Mouse (Mus musculus) E14TG2a.4 (cell line): ENCODE measurements at regions not wholly inside any gene's neighbourhood (a gene's known extent, or its start where the extent isn't known, plus 50 kb on each side); places are given as distances from the start of the nearest gene placed in this dataset.
A peak's percentile ranks its signal among the peaks of the same experiment; 100 is the strongest.

Source experiments
- H3K27me3 ChIP-seq: 2 replicates; pipeline ENCODE4 v1.6.1; 2014; ENCODE audit warnings: low read length, control low read depth; ENCODE audit not compliant: insufficient read depth
- H3K36me3 ChIP-seq: 2 replicates; pipeline ENCODE4 v1.6.1; 2014; ENCODE audit warnings: low read length, control low read depth; ENCODE audit not compliant: insufficient read depth
- H3K4me1 ChIP-seq: replicated peaks from 2 replicates; pipeline ENCODE4 v1.6.1; 2014; ENCODE audit warnings: low read depth, low read length, control low read depth
- H3K4me3 ChIP-seq: replicated peaks from 2 replicates; pipeline ENCODE4 v1.5.1; 2014; ENCODE audit warnings: mild to moderate bottlenecking, low read length
- H3K9me3 ChIP-seq: 2 replicates; pipeline ENCODE4 v1.6.1; 2014; ENCODE audit warnings: low read length, control low read depth
- CTCF ChIP-seq: conservative IDR thresholded peaks from 2 replicates; pipeline ENCODE4 v1.5.1; 2014; ENCODE audit warnings: low read length
- NANOG ChIP-seq: IDR thresholded peaks from 2 replicates; pipeline ENCODE4 v1.6.1; 2014; ENCODE audit warnings: borderline replicate concordance, low read length, mixed read lengths
- POU5F1 ChIP-seq: IDR thresholded peaks from 2 replicates; pipeline ENCODE4 v1.6.1; 2014; ENCODE audit warnings: low read length, borderline replicate concordance

DNA sequence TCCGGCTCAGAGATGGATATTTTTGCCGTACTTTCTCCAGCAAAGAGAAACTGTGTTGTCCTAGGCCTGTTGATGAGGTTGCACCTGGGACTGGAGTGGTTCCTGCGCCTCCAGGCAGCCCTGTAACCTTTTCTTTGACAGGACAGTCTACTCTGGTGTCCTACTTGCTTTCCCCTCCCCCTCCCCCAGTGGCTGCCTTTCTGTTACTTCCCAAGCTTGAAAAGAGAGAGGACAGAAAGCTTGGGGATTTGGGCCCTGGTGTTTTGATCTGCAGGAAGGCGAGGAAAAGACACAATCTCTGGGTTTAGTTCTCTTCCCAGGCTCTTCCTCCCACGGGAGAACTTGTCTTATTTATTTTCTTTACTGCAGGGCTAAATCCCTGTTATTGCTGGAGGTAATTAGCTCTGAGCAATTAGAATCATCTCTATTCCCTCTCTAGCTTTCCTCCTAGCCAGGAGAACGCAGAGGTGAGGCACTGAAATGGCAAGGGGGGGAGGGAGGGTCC lies 333.2 kb upstream of the Auts2 start:
- Histone ChIP-seq H3K9me3 (0 out of 2 replicates have a peak, but pooled peaks cover 8% of the 10 kb centered on the region), H3K4me3 (no peak overlapping the region), H3K27me3 (no peaks in the 10 kb centered on the region), H3K4me1 (peaks cover 13% of the 10 kb centered on the region; the same call in 1 of the 2 replicates), H3K36me3 (no peaks in the 10 kb centered on the region)
- TF ChIP-seq POU5F1 (no peak), CTCF (no peak), NANOG (no peak)

DNA sequence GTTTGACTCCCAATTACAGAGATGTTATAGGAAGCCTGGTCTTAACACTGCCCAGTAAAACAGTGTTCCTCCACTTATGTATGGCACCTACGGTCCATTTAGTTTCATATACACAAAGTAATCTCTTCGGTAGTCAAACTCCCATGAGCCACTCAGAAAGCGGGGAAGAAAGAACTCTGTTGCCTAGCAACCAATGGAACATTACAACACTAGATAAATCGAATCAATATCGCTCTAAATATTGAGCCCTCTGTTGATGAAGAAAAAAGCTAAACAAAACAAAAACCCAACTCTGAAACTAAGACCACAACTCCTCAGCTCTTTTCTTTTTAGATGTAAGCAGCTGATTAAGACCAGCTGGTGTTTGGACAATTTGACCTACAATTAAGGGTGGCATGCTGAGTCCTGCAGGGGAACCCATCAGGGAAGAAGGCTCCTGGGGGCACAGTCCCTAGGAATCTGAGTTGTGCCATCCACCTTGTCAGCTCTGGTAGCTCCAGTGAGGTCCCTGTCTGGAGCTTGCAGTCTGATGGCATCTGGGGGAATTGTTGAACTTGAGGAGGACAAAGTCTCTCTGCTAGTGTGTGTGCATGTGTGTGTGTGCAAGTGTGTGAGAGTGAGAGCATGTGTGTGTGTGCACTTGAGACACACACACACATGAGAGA lies 315.8 kb upstream of the Auts2 start:
- no peaks in the 10 kb centered on the region for H3K36me3 ChIP-seq
- H3K4me1 ChIP-seq, result no peaks in the 10 kb centered on the region
- H3K27me3 ChIP-seq, result no peaks in the 10 kb centered on the region
- H3K9me3 ChIP-seq, result peaks cover 11% of the 10 kb centered on the region
- TF ChIP-seq POU5F1, result no peak
- no peak overlapping the region for H3K4me3 ChIP-seq

DNA sequence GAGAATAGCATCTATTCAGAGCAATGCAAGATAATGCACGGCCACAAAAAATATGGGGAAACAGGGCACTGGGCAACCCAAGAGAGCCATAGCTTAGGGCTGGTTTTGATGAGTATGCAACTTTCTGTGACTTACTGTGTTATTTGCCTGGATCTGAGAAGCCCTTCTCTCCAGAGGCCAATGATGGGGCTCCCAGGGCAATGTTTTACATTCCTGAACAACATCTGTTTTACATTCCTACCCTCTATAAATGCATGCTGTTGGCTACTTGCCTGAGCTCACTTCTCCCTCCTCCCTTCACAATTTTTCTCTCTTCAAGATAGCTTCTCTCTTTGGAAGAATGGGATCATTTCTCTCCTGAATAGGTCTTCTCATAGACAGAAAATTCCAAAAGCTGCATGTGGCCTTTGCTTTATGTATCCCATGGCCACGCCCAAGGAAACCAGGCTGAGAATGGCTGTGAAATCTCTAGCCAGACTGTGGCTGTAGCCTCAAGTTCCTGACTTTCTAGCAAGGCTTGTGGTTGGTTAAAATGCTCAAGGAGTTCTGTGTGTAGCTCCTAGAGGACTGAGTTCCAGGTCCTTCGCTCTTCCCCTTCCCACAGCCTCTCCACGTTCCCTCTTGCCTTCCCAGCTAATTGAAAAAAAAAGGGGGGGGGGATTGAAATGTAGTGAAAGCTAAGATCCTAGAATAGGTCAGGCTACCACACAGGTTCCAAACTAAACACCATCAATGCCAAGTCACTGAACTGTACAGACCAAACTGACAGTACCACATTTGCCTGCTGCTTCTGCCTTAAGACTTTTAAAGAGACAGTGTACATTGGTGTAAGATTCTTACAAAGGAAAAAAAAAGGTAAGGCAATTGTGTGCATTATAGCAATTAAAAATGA lies 312.7 kb upstream of the Auts2 start:
- no peaks in the 10 kb centered on the region for H3K9me3 ChIP-seq
- H3K36me3 ChIP-seq, result no peaks in the 10 kb centered on the region
- H3K27me3 ChIP-seq, result no peaks in the 10 kb centered on the region
- no peak for TF ChIP-seq CTCF
- TF ChIP-seq NANOG, result no peak
- TF ChIP-seq POU5F1, result no peak
- H3K4me3 ChIP-seq, result no peak overlapping the region
- no peaks in the 10 kb centered on the region for H3K4me1 ChIP-seq

DNA sequence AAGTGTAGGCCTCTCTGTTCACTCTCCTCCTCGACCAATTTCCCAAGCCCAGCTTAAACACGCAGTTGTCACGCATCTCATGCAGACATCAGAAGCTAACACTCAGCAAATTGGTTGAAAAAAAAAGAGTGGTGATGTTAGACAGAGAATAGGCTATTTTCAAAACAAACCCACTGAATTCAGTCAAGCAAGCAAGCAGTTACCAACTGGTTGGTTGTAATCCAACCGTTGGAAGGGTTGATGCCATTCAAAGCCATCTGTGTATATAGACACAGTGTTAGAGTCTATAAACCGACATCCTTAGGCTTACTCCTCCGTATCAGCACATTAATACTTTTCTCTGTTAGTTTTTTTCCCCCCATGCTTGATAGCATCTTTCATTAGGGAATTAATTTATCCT lies 307.6 kb upstream of the Auts2 start:
- Histone ChIP-seq H3K27me3 (no peaks in the 10 kb centered on the region), H3K4me3 (no peak overlapping the region), H3K36me3 (no peaks in the 10 kb centered on the region), H3K9me3 (no peaks in the 10 kb centered on the region), H3K4me1 (no peaks in the 10 kb centered on the region)
- TF ChIP-seq NANOG (no peak), CTCF (no peak), POU5F1 (no peak)

DNA sequence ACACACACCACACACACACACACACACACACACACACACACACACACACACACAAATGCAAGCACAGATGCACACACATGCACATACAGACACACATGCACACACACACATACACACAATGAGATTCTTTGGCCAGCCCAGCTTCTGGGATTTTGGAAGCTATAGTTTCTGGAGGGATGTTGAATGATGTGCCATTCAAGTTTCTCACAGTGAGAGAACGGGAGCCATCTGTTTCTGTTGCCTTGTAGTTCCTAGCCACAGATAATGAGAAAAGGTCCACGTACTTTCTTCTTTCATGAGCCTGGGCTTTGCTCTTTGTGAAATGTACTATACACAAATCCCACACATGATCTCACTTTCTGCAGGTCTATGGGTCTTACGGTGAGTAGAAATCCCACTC lies 304.9 kb upstream of the Auts2 start:
- no peaks in the 10 kb centered on the region for H3K27me3 ChIP-seq
- TF ChIP-seq CTCF (no peak), NANOG (no peak), POU5F1 (no peak)
- no peaks in the 10 kb centered on the region for H3K36me3 ChIP-seq
- H3K9me3 ChIP-seq, result no peaks in the 10 kb centered on the region
- H3K4me3 ChIP-seq, result no peak overlapping the region
- H3K4me1 ChIP-seq, result no peaks in the 10 kb centered on the region

DNA sequence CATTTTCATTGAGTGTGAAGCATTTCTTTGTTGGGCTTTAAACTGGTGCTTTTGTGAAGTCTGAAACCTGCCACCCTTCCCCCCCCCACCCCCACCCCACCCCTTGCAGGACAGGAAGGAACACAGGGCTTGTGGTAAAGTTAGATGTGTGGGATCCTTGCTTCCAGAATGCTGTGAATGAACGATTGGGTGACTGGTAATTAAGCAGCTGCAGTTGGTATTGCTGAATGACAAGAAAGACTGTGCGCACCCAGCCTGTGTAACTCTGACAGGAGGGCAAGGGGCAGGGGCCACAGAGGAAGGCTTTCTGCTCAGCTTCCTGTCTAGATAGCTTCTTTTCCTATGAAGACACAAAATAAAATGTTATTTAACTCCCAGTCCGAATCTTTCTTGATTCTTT lies 300.1 kb upstream of the Auts2 start:
- TF ChIP-seq NANOG, result no peak
- TF ChIP-seq POU5F1, result no peak
- no peak for TF ChIP-seq CTCF
- Histone ChIP-seq H3K4me1 (no peaks in the 10 kb centered on the region), H3K27me3 (no peaks in the 10 kb centered on the region), H3K9me3 (peaks cover 3% of the 10 kb centered on the region; the same call in 1 of the 2 replicates), H3K36me3 (no peaks in the 10 kb centered on the region), H3K4me3 (no peak overlapping the region)

- no peaks in the 10 kb centered on the region for H3K36me3 ChIP-seq
- TF ChIP-seq POU5F1, result no peak
- TF ChIP-seq NANOG, result no peak
- peak; percentile 48 for TF ChIP-seq CTCF
- H3K27me3 ChIP-seq, result no peaks in the 10 kb centered on the region
- H3K9me3 ChIP-seq, result peaks cover 3% of the 10 kb centered on the region; the same call in 1 of the 2 replicates
- H3K4me1 ChIP-seq, result no peaks in the 10 kb centered on the region
- H3K4me3 ChIP-seq, result no peak overlapping the region
Measured at GRCm38 (mm10) chr5:132841794-132842193, 298.6 kb upstream of the Auts2 start.

DNA sequence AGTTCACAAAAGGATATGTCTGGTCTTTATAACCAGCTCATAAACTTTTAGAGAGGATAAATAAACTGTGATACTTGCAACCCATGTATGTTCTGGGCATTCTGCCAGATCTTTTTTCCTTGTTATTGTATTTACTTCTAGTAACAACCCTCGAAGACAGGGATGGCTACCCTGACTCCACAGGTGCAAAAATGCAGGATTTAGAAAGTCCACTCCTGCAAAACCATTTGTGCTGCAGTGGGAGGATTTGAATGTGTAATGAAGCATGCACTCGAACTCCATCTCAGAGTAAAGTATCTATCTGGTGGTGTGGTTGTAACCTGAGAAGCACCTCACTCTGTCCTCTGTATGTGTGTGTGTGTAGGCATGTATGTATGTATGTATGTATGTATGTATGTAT lies 294.3 kb upstream of the Auts2 start:
- Histone ChIP-seq H3K36me3 (no peaks in the 10 kb centered on the region), H3K27me3 (no peaks in the 10 kb centered on the region), H3K4me1 (no peaks in the 10 kb centered on the region), H3K4me3 (no peak overlapping the region), H3K9me3 (peaks cover 8% of the 10 kb centered on the region)
- TF ChIP-seq NANOG, result no peak
- TF ChIP-seq CTCF, result no peak
- TF ChIP-seq POU5F1, result no peak

- Histone ChIP-seq H3K36me3 (no peaks in the 10 kb centered on the region), H3K9me3 (0 out of 2 replicates have a peak, but pooled peaks cover 4% of the 10 kb centered on the region), H3K4me3 (no peak overlapping the region), H3K27me3 (no peaks in the 10 kb centered on the region; the same call in 1 of the 2 replicates), H3K4me1 (no peaks in the 10 kb centered on the region)
- no peak for TF ChIP-seq CTCF
- TF ChIP-seq NANOG, result no peak
- no peak for TF ChIP-seq POU5F1
Measured at GRCm38 (mm10) chr5:132828993-132829392, 285.8 kb upstream of the Auts2 start.
